Mouse (Mus musculus) retina, embryonic 14.5 days (tissue): Measurements from ENCODE around the gene Gm8914.
"Not testable (repeated sequence)": the region's sequence is repeated elsewhere in the genome, so short reads cannot be mapped to it uniquely, and the experiment has no call there.

Experiments used
- DNase-seq: peaks from one replicate; pipeline ENCODE4 v3.0.0-alpha.2; 2015; ENCODE audit warnings: low spot score

Gene Gm8914

GRCm38 (mm10) chrX:91479826-91480225 is at the start of gene Gm8914:
Gene Gm8914, plus strand, starts transcription at chrX:91480126.
- DNase-seq: not testable (repeated sequence)
